Mouse (Mus musculus) embryo, embryonic 11.5 days (tissue): ENCODE data around the gene Vkorc1.

Source experiments
- DNase-seq: peaks from one replicate; pipeline ENCODE4 v3.0.0-alpha.2; 2012; ENCODE audit warnings: low read depth, low spot score

Gene Vkorc1

DNA sequence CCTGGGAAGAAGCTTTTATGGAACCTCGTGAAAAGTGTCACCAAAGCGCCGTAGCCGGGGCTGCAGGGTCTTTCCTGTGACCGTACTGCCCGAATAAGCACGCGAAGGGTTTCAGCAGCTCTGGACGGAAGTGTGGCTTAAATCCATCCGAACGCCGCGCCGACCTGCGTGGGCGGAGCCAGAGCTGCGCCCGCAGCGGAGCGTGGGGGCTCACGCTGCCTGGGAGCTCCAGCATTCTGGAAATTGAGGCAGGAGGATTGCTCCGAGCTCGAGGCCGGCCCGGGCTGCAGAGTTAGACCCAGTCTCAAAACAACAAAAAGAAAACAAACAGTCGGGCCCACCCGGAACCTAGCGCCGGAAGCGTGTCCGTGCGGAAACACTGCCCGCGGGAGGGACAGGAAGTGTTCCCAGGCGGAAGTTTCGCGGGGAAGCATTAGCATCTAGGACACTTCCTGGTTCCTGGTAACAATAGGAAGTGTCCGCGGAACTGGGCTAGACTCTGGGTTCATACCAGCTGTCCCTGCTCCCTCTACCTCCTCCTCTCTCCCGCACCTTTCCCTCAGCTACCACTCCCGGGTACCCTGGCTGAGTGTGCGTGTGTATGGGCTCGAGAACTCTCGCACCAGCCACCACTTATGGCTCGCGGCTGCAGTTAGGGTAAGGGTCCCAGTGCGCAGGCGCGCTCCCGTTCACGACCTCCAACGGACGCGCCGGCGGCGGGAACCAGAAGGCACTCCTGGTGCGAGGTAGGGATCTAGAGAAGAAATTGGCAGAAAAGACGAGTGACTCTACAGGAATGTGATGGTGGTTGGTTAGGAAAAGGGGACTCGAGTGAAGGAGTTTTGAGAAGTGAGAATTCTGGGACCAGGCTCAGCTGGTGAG, 18.7 kb downstream of the Vkorc1 start, which contains the start of gene Zfp668:
Zfp668 (minus strand) TSS at position 362 of the 882 bp plus-strand sequence.
- peak; percentile 89 for DNase-seq

DNA sequence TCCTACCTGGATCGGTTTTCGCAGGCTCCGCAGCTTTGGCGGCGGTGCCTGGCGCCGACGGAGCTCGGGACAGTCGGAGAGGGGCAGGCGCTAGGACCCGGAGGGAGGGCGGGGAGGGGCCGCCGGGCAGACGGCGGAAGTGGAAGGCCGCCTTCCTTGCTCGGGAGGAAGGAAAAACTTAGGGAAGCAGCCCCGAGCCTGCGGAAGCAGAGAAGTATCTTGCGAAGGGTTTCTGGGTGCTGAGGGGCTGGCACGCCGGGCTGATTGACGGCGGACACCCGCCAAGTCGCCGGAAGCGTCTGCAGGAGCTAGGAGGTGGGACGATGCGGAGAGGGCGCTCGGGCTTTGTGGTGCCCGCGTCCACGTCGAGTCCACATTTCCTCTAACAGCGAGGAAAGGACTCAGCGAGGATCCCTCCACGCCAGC, 19.4 kb downstream of the Vkorc1 start, which contains the start of gene Zfp646:
Zfp646 (plus strand) TSS at position 181 of the 426 bp plus-strand sequence.
- DNase-seq = peak; percentile 82

DNA sequence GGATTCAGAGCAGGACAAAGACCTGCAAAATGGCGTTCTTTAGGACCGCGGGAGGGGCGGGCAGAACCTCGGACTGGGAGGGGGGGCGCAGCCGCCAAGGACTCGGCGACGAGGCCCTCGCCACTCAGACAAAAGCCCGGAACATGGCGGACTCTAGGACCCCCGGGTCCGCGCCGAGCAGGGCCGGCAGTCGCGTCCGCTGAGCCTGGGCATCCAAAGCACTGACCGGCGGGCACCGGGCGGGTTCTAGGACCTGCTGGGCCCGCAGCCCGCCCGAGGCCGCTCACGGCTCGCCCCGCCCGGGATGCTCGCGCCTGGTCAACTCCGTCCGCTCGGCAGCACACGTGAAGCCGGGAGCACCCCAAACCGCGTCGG, 19.8 kb downstream of the Vkorc1 start:
- DNase-seq = peak; percentile 91

DNA sequence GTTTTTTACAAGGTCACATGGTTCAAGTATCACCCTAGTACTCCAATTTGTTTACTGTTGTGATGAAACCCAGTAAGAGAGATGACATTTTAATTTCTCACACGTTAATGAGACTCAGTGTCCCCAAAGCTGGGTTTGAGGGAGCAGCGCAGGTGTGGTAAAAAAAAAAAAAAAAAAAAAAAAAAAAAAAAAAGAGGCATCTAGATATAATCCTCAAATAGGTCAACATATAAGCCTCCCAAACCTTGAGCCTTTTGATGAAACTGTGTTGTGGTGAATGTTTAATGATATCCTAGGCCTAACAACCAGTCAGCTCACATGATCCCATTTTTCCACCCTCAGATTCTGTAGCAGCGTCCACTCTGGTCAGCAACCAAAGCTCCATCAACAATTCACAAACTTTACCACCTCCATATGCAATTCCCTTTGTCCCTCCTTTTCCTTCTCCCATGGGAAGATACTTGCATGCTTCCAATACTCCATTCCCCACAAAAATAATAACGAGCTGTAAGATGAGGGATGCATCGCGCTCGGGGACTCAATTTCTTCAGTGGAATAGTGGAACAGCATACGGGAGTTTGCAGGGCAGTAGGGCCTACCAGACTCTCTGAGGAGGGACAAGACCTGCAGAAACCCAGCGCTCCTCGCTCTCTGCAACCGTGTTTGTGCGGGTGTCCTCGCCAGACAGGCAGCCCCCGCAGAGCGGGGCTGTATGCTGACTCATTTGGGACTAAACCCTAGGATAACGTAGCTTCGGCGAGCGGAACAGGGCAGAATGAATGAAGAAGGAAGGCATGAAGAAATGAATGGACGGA, 20.4 kb downstream of the Vkorc1 start:
- DNase-seq = peak; percentile 19

DNA sequence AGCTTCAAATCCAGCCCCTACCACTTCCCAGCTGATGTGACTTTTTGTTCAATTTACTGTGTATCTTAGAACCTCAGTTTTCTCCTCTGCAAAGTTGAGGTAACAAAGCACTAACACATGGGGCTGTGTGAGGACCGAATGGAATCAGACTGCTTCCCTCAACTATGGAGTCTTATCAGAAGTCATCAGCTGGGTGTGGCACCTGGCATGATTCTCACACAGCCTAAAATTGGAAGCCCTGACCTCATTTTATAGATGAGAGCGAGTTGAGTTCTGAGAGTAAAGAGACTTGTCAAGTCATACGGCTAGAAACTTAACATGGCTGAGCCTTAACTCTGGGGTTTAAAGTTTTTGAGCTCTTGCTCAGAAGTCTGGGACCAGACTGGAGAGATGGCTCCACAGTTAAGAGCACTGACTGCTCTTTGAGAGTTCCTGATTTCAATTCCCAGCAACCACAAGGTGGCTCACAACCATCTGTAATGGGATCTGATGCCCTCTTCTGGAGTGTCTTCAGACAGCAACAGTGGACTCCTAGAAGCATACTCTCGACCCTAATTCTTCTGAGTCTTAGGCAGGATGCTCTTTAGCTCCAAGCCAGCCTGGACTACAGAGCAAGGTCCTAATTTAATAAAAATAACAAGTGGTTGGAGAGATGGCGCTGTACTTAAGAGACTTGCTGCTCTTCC, 25.1 kb downstream of the Vkorc1 start:
- DNase-seq = no peak

DNA sequence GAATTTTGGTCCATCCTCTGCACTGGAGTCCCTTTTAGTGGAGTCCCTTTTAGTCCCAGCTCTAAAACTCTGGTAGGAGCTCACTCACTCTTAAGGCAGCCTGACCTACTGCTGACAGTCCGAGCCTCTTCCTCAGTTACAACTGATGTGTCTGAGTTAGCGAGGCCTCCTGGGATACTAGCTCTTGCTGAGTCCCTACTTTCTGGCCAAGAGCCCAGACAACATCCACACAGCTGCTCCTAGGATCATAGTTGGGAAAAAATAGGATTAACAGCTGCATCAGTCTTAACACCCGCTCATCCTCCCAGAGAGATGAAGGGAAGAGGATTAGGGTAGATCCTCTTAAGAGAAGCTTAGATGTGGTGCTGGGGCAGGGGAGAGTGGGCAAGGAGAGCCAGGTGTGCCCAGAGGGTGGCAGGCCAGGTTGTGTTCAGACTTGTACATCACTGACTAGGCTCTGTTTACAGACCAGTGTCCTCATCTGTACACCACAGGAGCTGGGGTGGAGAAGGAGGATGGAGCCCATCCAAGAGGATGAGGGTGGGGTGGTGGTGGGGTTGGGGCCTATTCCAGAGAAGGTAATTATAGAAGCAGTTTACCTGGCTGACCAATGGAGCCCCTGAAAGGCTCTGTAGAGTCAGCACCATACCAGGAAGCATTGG, 26.1 kb downstream of the Vkorc1 start:
- DNase-seq = no peak

DNA sequence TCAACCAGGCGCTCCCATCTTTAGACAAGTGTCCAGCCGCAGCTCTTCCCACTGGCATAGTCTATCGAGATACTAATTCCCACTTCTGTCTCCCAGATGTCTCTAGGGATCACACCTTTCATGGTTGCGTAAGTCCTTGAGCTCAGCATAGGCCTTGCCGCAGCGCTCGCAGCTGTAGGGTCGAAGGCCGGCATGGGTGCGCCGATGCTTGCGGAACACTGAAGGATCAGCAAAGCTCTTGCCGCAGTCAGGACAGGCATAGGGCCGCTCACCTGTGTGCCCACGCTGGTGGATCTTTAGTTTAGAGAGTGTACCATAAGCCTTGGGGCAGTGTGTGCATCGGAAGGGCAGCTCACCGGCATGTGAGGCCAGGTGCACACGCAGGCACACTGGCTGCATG, 27.8 kb downstream of the Vkorc1 start:
- DNase-seq = no peak

DNA sequence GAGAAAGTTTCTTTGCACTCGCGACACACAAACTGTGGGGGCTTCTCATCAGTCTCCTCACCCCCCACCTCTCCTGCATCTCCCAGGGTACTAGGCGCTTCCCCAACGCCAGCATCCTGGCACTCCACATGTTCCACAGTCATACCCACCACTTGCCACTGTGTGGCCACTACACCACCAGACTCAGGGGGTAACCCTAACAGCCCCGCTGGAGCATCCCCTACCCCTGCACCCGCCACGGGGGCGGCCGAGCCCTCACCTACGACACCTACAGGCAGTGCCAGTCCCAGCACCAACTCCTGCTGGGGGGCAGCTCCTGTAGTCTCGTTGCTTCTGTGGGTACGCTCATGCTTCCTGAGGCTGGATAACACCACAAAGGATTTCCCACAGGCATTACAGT, 29.0 kb downstream of the Vkorc1 start:
- DNase-seq = no peak

DNA sequence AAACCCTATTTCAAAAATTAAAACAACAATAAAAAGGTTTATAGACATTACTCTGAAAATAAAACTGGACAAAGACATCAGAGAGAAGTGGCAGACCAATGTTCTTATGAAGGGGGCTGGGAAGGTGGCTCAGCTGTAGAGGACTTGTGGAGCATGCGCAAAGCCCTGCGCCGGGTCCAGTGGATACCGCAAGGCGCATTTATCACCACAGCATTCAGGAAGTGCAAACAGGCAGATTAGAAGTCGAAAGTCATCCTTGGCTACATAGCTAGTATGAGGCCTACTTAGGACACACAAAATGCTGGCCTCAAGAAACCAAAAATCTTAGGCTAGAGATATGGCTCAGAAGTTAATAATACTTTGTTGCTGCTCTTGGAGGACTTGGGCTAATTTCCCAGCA, 37.2 kb downstream of the Vkorc1 start:
- DNase-seq = no peak

DNA sequence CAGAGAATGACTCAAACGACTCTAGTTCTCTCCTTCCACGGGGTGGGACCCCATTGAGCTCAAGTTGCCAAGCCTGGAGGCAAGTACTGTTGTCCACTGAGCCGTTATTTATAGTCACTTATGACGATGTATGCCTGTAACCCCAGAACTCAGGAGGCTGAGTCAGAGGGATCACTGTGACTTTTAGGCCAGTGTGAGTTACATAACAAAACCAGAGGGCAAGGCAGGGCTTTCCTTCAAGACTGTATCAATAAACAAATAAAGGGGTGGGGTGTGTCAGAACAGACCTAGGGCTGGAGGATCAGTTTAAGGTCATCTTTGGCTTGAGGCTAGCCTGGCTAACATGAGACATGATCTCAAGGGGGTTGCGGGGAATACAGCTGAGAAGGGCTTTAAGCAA, 44.5 kb downstream of the Vkorc1 start:
- DNase-seq = no peak

DNA sequence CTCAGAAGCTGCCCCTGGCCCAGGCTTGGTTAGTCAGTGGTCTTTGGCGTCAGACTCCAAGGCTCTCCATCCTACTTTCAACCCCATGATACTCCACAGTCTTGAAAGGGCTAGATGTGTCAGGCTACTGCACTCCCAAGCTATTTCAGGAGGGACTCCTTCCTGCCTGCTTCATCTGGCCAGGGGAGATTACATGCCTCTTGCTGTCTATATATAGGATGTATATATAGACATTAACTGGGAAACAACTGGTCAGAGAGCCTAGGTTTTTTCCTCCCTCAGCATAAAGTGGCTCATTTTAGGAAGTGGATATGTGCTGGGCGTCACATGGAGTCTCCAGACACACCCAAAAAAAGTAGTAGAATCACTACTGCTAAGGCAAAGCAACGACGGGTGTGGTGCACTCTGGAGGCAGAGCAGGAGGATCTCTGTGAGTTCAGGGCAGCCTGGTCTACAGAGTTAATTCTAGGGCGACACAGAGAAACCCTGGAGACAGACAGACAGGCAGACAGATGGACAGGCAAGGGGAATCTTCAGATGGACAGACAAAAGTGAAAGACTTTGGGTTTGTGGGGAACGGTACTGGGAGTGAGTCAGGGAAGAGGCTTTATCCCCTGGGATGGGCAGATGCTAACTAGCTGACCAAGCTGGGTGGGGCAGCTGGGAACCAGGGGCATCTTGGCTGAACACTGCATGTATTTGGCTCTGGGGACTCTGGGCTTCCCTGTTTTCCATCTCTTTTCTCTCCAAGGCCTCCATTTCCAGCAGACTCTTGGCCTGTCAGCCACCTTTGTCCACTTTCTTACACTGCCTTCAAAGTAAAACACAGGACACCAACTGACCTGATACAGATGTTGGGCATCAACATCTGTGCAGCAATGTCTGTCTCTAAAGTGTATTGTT, 45.2 kb downstream of the Vkorc1 start:
- no peak for DNase-seq
